Mouse (Mus musculus) Patski (cell line): ENCODE data around the gene Lipt1. TPM values are rescaled to one million over a fixed set of nuclear protein-coding genes. Genes with fewer than 3 reads are reported as not detected.

ENCODE experiments used
- ATAC-seq: fragments of 100-300 bp; one replicate; pipeline ENCODE4 v1.8.0; 2021
- CTCF ChIA-PET: fragments of 350-600 bp; sonication (Branson Sonifier 250); formaldehyde crosslinking; loops from one replicate; lab custom pipeline; 2022; ENCODE audit warnings: inconsistent platforms; lab: Charles Lee
- POLR2A ChIA-PET: fragments of 350-600 bp; sonication (Branson Sonifier 250); formaldehyde crosslinking; loops from one replicate; lab custom pipeline; 2022; ENCODE audit warnings: antibody characterized with exemption, inconsistent platforms; lab: Charles Lee
- DNase-seq: peaks from one replicate; pipeline ENCODE4 v3.0.0-alpha.2; 2011; ENCODE audit warnings: low read depth, low spot score
- H3K27me3 ChIP-seq: fragments of 371-371 bp; one replicate; pipeline ENCODE4 v1.5.1; 2021
- CTCF ChIP-seq: fragments of 100-300 bp; IDR thresholded peaks from one replicate; pipeline ENCODE4 v1.5.1; 2021
- in situ Hi-C: fragments of 300-500 bp; cut with MboI; formaldehyde crosslinking; loops from 3 replicates; pipeline ENCODE4 v1.11.1; 2018; ENCODE audit warnings: low pct_unique_long_range_greater_than_20kb, mixed read lengths
- polyA plus RNA-seq: library from polyadenylated mRNA; unstranded; gene quantifications from one replicate; pipeline ENCODE4 v1.2.3, GENCODE M21; 2021

Gene Lipt1
- polyA plus RNA-seq, 1 experiment from 2014 or later, result 9.7 TPM

DNA sequence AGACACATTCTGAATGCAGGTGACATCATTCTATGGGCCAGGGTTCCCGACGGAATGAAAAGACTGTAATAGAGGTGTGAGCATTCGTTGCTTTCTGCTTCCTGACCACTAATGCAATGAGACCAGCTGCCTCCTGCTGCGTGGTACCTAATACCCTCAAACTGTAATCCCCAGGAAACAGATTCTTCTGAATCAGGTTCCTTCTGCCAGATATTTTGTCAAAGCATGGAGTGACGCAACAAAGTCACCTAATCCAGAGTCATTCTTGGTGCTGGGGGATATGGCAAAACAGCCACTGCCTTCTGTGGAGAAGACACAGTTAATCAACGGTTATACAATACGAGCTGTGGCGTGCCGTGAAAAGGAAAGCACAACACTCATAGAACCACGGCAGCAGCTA is 2.9 kb upstream of the Lipt1 start:
- DNase-seq (no peak), ATAC-seq (no peak)
- no peaks in the 10 kb centered on the region for H3K27me3 ChIP-seq
- POLR2A ChIA-PET, result no interaction called here
- in situ Hi-C loops, result no loop called here
- CTCF ChIA-PET, result interaction anchor here (0.6 kb wide), 1 partner anchor 191 kb away, joined by 3 read pairs; no protein-coding TSS in a partner anchor
- TF ChIP-seq CTCF, result no peak

DNA sequence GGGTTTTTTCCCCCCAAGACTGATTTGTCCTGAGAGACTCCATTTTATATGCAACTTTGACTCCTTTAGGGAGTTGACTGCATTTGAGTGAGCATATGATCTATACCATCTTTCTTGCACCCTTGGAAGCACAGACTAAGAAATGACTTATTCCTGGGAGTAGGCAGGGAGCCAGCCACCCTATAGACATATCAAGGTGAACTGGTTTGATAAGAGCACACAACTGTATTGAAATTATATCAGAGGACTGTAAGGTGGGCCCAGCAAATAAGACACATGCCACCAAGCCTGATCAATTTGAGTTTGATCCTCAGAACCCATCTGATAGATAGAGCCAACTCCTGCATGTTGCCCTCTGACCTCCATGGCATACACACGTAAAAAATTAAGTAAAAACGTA is 2.2 kb upstream of the Lipt1 start:
- ChIA-PET POLR2A (no interaction called here), CTCF (no interaction called here)
- in situ Hi-C loops, result no loop called here
- ATAC-seq (no peak), DNase-seq (no peak)
- no peaks in the 10 kb centered on the region for H3K27me3 ChIP-seq
- no peak for TF ChIP-seq CTCF

DNA sequence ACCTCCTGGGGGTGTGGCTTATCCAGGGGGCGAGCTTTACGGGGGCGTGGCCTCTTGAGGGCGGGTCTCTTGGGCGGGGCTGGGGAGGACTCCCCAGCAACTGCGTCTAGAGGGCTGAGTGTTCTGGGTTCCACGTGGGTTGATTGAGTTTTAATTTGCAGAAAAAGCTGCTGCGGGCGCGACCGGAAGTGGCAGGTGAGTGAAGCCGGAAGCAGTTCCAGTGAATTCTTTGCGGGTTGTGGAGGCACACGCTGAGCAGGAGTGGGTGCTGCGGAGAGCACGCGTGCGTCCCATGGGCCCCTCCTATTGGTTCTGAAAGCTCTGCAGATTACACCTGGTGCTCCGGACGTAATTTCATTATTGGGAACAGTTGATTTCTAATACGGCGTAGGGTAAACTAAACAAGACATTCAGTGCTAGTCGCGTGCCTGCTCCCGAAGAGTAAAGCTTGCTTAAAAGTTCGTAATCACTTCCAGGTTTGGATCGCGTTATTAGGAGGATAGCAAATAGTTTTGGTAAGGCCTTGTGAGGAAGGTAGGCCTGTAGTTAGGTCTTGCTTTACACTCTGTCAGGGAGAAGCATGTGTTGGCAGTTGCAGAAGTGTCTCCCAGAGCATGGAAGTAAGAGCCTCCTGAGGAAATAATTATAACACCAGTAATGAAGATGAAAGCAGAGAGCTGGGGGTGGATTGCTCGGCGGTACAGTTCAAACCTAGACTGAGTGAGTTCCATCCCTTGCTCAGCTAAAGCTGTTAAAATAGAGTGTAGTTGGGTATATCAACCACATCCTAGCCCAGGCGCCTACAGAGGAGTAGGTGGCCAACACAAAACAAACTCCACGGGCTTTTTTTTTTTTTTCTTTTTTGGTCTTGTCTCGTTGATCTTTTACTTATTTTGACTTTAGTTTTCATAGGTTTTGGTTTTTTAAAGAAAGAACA is 861 bp downstream of the Lipt1 start:
- in situ Hi-C loops, result loop anchor here (5.0 to 10.0 kb wide), 2 partner anchors 190 to 252 kb away; partner anchors contain the start of gene Rev1
- TF ChIP-seq CTCF, result no peak
- DNase-seq (no peak), ATAC-seq (peak; percentile 88)
- no peaks in the 10 kb centered on the region for H3K27me3 ChIP-seq
- ChIA-PET POLR2A (interaction anchor here (0.9 kb wide), 1 partner anchor 18 kb away, joined by 5 read pairs; the partner anchor contains the start of genes Mitd1 and Mrpl30), CTCF (interaction anchor here (1.4 to 4.0 kb wide), 3 partner anchors 9 to 17 kb away, joined by 5 to 23 read pairs (median 7); partner anchors contain the start of genes Mitd1 and Mrpl30)

DNA sequence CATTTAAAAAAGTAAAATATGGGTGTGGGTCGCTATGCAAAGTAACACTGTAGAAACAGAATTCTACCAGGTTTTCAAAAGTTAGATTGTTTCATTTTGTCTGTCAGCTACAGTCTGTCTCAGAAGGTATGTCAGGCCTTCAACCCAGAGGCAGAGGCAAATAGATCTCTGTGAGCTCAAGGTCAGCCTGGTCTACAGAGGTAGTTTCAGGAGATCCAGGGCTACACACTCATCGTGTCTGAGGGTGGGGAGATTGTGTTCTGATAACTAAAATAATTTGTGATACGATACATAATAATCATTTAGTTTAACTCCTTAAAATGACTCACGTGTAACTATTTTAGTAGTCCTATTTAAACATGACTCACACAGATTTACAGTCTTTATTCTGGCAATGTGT is 1.6 kb downstream of the Lipt1 start:
- no peaks in the 10 kb centered on the region for H3K27me3 ChIP-seq
- ChIA-PET POLR2A (interaction anchor here (1.0 kb wide), 1 partner anchor 18 kb away, joined by 3 read pairs; no protein-coding TSS in a partner anchor), CTCF (interaction anchor here (1.4 to 4.0 kb wide), 3 partner anchors 8 to 16 kb away, joined by 5 to 23 read pairs (median 7); partner anchors contain the start of genes Mitd1 and Mrpl30)
- in situ Hi-C loops, result loop anchor here (5.0 to 10.0 kb wide), 2 partner anchors 191 to 252 kb away; partner anchors contain the start of gene Rev1
- ATAC-seq, result no peak
- no peak for TF ChIP-seq CTCF
- DNase-seq, result no peak

DNA sequence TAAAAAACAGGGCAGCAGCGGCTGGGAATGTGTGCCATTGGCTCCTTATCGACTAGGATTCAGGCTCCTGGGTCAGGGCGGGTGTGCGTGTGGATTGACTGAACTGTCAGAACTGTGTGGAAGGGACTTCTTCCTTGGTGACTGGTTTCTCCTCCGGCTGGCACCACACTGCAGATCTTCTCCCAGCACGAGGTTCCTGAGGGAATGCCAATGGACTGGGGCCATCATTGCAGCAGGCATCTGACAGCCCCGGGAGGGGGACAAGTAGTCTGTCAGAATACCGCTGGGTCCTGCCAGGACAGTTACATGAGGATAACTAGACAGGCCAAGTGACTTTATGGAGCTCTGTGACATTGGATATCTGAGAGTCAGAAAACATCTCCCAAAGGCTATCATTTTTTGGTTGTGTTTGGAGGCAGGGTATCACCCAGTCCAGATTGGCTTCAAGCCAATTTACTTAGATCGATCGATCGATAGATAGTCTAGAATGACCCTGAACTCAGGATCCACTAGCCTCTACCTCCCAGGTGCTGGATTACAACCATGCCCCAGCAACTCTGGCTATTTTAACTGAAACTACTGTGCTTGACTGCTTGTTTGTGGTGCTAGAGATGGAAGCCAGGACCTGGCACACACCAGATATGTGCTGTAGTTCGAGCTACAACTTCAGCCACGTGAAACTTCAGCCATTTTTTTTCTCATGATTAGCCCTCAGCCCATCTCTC is 6.4 kb downstream of the Lipt1 start:
- ATAC-seq, result no peak
- ChIA-PET POLR2A (no interaction called here), CTCF (no interaction called here)
- no peak for DNase-seq
- no peak for TF ChIP-seq CTCF
- no peaks in the 10 kb centered on the region for H3K27me3 ChIP-seq
- in situ Hi-C loops, result loop anchor here (10.0 kb wide), 1 partner anchor 247 kb away; the partner anchor contains the start of gene Rev1

DNA sequence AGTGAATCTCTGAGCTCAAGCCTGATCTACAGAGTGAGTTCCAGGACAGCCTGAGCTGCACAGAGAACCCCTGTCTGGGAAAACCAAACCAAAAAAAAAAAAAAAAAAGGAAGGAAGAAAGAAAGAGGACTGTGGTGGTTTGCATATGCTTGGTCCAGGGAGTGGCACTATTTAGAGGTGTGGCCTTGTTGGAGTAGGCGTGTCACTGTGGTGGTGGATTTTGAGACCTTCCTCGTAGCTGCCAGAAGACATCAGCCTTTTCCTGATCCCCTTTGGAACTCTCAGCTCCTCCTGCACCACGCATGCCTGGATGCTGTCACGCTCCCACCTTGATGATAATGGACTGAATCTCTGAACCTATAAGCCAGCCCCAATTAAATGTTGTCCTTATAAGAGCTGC is 11.9 kb downstream of the Lipt1 start:
- CTCF ChIA-PET, result interaction anchor here (1.4 kb wide), 1 partner anchor 10 kb away, joined by 5 read pairs; no protein-coding TSS in a partner anchor
- no peak for DNase-seq
- POLR2A ChIA-PET, result interaction anchor here (0.7 kb wide), 1 partner anchor 101 kb away, joined by 3 read pairs; no protein-coding TSS in a partner anchor
- ATAC-seq, result no peak
- H3K27me3 ChIP-seq, result no peaks in the 10 kb centered on the region
- TF ChIP-seq CTCF, result no peak
- in situ Hi-C loops, result no loop called here

DNA sequence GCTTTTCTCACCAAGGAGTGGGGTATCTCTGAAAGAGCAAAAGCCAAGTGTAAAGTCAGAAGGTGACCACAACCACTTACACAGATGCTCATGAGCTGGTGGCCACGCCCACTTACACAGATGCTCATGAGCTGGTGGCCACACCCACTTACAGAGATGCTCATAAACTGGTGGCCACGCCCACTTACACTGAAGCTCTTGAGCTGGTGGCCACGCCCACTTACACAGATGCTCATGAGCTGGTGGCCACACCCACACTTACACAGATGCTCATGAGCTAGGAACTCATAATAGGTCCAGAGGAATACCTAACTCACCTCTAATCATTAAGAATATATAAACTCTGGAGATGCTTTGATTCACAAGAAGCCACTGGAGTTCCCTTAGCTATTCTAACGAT is 12.9 kb downstream of the Lipt1 start:
- ChIA-PET POLR2A (no interaction called here), CTCF (no interaction called here)
- no peak for DNase-seq
- H3K27me3 ChIP-seq, result no peaks in the 10 kb centered on the region
- TF ChIP-seq CTCF, result no peak
- ATAC-seq, result no peak
- in situ Hi-C loops, result no loop called here

DNA sequence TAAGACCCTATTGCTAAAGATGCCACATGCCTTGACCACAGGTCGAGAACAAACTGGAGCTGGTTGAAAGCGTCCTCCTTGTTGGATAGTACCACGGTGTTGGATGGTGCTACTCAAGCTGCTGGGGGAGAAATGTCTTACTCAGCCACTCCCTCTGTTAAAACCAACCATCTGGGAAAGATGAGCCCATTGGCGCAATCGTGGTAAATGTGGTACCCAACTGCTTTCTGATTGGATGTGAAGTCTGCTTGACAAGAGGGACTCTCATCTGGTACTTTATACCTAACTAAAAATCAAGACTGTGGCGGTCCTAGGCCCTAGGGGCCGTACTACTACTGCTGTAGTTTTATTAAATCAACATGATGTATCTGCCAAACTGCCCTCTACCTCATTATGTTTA is 17.7 kb downstream of the Lipt1 start:
- H3K27me3 ChIP-seq, result no peaks in the 10 kb centered on the region
- CTCF ChIA-PET, result interaction anchor here (5.8 kb wide), 1 partner anchor 17 kb away, joined by 23 read pairs; the partner anchor contains the start of gene Lipt1
- POLR2A ChIA-PET, result no interaction called here
- TF ChIP-seq CTCF, result no peak
- in situ Hi-C loops, result no loop called here
- DNase-seq (no peak), ATAC-seq (no peak)

DNA sequence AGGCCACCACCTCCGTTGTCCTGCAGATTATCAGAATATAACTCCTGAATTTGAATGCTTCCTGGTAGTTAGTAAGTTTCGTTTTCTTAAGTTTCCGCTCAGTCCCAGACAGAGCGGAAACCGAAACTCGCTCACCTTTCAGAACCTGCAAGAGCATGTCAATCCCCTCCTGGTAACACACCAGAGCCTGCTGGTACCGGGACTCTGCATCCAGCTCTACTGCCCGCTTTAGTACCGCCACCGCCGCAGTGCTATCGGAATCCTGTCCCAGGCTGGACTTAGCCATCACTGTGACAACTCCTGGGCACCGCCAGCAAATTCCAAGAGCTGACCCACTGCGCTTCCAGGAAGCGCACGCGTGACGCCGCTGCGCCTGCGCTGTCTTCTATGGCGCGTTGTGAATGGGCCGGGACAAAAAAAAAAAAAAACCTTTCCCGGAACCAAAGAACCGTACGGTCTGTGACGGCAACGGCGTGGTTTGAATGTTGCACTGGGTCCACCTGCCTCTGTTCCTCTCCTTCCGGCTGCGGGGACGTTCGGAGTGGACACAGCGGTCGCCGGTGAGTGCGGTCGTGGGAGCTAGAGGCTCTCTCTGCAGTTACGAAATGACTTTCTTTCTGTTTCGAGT is 18.6 kb downstream of the Lipt1 start, which contains the start of the genes Mitd1 and Mrpl30:
Gene Mitd1 (minus strand): TSS at position 387 of the 628 bp plus-strand sequence.
Gene Mrpl30 (plus strand): TSS at position 453 of the 628 bp plus-strand sequence.
- ChIA-PET POLR2A (interaction anchor here (0.6 to 1.0 kb wide), 5 partner anchors 18 to 1183 kb away, joined by 3 to 5 read pairs (median 4); no protein-coding TSS in a partner anchor), CTCF (interaction anchor here (1.0 to 5.8 kb wide), 4 partner anchors 13 to 96 kb away, joined by 3 to 23 read pairs (median 8); partner anchors contain the start of gene Lipt1)
- TF ChIP-seq CTCF, result no peak
- H3K27me3 ChIP-seq, result no peaks in the 10 kb centered on the region
- peak; percentile 89 for ATAC-seq
- in situ Hi-C loops, result loop anchor here (5.0 kb wide), 1 partner anchor 97 kb away; no protein-coding TSS in a partner anchor
- peak; percentile 69 for DNase-seq
